Mouse (Mus musculus): Measurements from ENCODE around the gene Cox6b1. TPM values are rescaled to one million over a fixed set of nuclear protein-coding genes. Genes with fewer than 3 reads are reported as not detected.

Cox6b1 gene
- polyA plus RNA-seq, 1 experiment from 2014 or later, result 1,056 TPM

DNA sequence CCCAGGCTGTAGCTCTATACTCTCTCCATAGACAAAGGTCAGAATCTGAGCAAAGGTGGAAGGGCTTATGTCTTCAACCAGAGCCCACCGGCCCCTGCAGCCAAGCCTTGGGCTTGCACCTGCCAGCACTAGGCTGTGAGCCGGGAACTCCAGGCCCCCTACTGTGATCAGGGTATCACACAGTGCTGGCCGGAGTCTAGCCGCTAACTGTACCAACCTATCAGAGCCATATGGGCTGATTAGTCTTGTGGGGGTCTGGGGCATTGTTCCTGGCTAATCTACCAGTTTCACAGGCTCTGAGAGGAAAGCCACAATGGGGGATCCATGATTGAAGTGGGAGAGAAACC lies 34.4 kb downstream of the Cox6b1 start:
- H3K4me3 ChIP-seq, result no peak overlapping the region
- H3K36me3 ChIP-seq (ENCODE audit: poor library complexity, severe bottlenecking), result peaks cover 3% of the 10 kb centered on the region; the same call in 1 of the 2 replicates
- no peak for ATAC-seq
- H3K27ac ChIP-seq, result no peak overlapping the region
- H3K4me2 ChIP-seq, result no peak overlapping the region
- H3K4me1 ChIP-seq, result peaks cover 19% of the 10 kb centered on the region
- peak overlapping the region; percentile 45; the same call in 1 of the 2 replicates for H3K9ac ChIP-seq
- no peaks in the 10 kb centered on the region for H3K9me3 ChIP-seq (replicated peaks)
- 10% methylated on average over 4 of the region's 4 CpGs for WGBS
- no peaks in the 10 kb centered on the region for H3K27me3 ChIP-seq

DNA sequence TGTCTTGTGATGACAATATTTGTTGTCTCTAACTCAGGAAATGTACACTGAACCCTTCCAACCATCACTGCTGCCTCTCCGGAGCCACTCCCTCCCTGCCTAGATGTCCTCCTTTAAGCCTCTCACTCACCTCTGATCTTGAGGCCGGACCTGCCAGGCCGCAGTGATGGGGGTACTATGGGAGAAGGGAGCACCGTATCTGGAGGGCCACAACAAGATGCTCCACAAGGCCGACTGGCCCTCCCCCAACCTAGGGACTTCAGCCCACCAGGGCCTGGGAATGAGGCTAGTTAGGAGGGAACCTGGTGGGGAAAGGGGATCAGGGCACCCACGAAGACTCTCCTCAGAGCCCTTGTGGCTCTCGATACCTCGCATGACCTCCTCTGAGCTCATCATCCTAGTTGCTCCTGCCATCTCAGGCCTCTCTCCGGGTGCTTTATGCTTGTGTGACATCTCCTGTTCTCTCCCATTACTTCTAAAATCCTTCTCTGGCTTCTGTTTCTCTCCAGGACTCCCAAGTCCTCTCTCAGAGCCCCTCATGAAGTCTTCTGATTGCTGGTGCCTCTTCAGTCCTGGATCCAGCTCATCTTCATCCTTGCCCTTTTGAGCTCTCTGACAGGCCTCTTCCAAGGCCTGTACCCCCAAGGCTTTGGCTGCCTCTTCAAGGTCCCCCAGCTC lies 34.9 kb downstream of the Cox6b1 start:
- H3K9ac ChIP-seq, result no peak overlapping the region
- no peak for ATAC-seq

GRCm38 (mm10) chr7:30589435-30590301 lies 36.3 kb downstream of the Cox6b1 start:
- peak overlapping the region; percentile 97 for H3K4me3 ChIP-seq
- peak; percentile 63 for ATAC-seq
- H3K9ac ChIP-seq, result peak overlapping the region; percentile 99
- peak overlapping the region; percentile 93 for H3K27ac ChIP-seq
- peak overlapping the region; percentile 97 for H3K4me2 ChIP-seq
- WGBS, result 31% methylated on average over 39 of the region's 40 CpGs
- no peaks in the 10 kb centered on the region for H3K9me3 ChIP-seq (replicated peaks)
- peaks cover 22% of the 10 kb centered on the region for H3K36me3 ChIP-seq (ENCODE audit: poor library complexity, severe bottlenecking)
- H3K4me1 ChIP-seq, result peaks cover 23% of the 10 kb centered on the region
- H3K27me3 ChIP-seq, result no peaks in the 10 kb centered on the region

More for the DNA sequence above, 34.9 kb downstream of the Cox6b1 start:
- WGBS, result 89% methylated on average over 9 of the region's 9 CpGs
- H3K36me3 ChIP-seq (ENCODE audit: poor library complexity, severe bottlenecking), result peaks cover 8% of the 10 kb centered on the region
- H3K4me3 ChIP-seq, result no peak overlapping the region
- peaks cover 23% of the 10 kb centered on the region for H3K4me1 ChIP-seq
- H3K27me3 ChIP-seq, result no peaks in the 10 kb centered on the region
- no peak overlapping the region for H3K4me2 ChIP-seq
- H3K27ac ChIP-seq, result no peak overlapping the region
- H3K9me3 ChIP-seq (replicated peaks), result no peaks in the 10 kb centered on the region

GRCm38 (mm10) chr7:30588676-30589434 lies 37.1 kb downstream of the Cox6b1 start, which contains the start of gene Kmt2b:
Gene Kmt2b, minus strand, starts transcription at chr7:30588726.
- H3K36me3 ChIP-seq (ENCODE audit: poor library complexity, severe bottlenecking), result peaks cover 30% of the 10 kb centered on the region
- peaks cover 23% of the 10 kb centered on the region for H3K4me1 ChIP-seq
- no peaks in the 10 kb centered on the region for H3K9me3 ChIP-seq (replicated peaks)
- WGBS, result under 1% methylated on average over 51 of the region's 68 CpGs
- peak within 1 kb of the TSS; percentile 99 for H3K9ac ChIP-seq
- no peaks in the 10 kb centered on the region for H3K27me3 ChIP-seq
- peak within 1 kb of the TSS; percentile 97 for H3K4me3 ChIP-seq
- peak within 1 kb of the TSS; percentile 93 for H3K27ac ChIP-seq
- ATAC-seq, result peak; percentile 95
- H3K4me2 ChIP-seq, result peak within 1 kb of the TSS; percentile 97

DNA sequence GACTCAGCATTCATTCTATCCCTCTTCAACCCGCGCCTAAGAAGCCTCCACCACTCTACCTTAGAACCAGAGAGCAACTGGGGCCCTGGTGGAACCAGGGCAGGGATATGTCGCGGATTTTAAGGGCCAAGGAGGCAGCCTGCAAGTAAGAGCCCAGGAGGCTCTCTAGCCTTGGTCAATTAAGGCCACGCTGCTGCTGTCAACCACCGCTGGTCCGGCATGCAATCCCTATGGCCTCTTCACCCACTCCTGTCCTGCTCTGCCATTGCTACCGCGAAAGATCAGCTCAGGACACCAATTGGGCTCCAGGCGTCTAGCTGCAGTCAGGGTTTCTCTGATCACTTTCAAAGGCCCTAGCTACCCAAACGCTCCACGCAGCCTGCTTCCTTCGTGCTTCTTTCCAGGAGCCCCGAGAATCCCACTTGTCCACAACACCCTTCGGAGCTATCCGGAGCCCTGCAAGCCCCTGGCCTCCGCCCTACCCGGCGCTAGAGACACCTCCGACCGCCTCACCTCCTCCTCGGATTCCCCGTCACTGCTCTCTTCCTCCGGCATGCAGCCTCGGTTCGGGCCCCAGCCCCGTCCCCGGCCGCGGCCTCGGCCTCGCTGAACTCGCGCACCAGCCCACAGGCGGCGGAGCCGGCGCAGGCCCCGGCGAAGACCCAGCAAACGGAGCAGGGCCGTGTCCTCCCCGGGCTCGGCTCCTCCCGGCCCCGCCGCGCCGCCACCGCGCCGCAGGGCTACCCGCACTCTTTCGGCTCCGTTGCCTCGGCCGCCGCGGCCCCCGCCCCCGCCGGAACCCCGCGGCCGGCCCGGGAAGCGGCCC lies 37.9 kb downstream of the Cox6b1 start:
- Histone ChIP-seq H3K9ac (peak overlapping the region; percentile 99), H3K4me3 (peak overlapping the region; percentile 97), H3K9me3 (replicated peaks) (no peaks in the 10 kb centered on the region), H3K36me3 (ENCODE audit: poor library complexity, severe bottlenecking) (peaks cover 38% of the 10 kb centered on the region), H3K4me2 (peak overlapping the region; percentile 97), H3K27ac (peak overlapping the region; percentile 93), H3K27me3 (no peaks in the 10 kb centered on the region), H3K4me1 (peaks cover 23% of the 10 kb centered on the region)
- WGBS, result under 1% methylated on average over 30 of the region's 67 CpGs
- peak; percentile 57 for ATAC-seq

GRCm38 (mm10) chr7:30586455-30587020 lies 39.4 kb downstream of the Cox6b1 start:
- H3K4me2 ChIP-seq, result peak overlapping the region; percentile 97
- no peak overlapping the region for H3K27ac ChIP-seq
- WGBS, result 88% methylated on average over 28 of the region's 28 CpGs
- H3K9me3 ChIP-seq (replicated peaks), result no peaks in the 10 kb centered on the region
- H3K27me3 ChIP-seq, result no peaks in the 10 kb centered on the region
- H3K4me3 ChIP-seq, result peak overlapping the region; percentile 97; the same call in 1 of the 2 replicates
- peaks cover 23% of the 10 kb centered on the region for H3K4me1 ChIP-seq
- ATAC-seq, result no peak
- H3K9ac ChIP-seq, result peak overlapping the region; percentile 99
- H3K36me3 ChIP-seq (ENCODE audit: poor library complexity, severe bottlenecking), result peaks cover 53% of the 10 kb centered on the region

DNA sequence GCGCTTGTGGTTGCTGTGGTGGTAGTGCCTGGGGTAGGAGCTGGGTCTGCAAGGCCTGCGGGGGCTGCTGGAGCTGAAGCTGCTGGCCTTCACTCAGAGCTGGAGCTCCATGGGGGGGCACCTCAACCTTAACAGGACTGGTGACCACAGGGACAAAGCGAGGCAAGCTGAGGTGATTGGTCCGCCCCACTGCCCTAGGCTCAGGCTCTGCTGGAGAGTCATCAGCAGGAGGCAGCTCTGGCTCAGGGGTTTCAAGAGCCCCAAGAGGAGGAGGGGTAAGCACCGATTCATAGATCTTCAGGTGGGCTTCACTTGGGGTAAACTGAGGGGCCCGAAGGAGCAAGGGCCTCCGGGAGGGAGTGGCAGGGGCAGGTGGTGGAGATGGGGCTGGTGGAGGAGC lies 40.8 kb downstream of the Cox6b1 start:
- Histone ChIP-seq H3K4me2 (no peak overlapping the region), H3K36me3 (ENCODE audit: poor library complexity, severe bottlenecking) (peaks cover 67% of the 10 kb centered on the region), H3K27ac (no peak overlapping the region), H3K9ac (no peak overlapping the region), H3K9me3 (replicated peaks) (no peaks in the 10 kb centered on the region), H3K4me3 (no peak overlapping the region), H3K27me3 (no peaks in the 10 kb centered on the region), H3K4me1 (peaks cover 23% of the 10 kb centered on the region)
- WGBS, result 94% methylated on average over 7 of the region's 7 CpGs
- ATAC-seq, result no peak

- Histone ChIP-seq H3K27ac (no peak overlapping the region), H3K36me3 (ENCODE audit: poor library complexity, severe bottlenecking) (peaks cover 75% of the 10 kb centered on the region), H3K27me3 (no peaks in the 10 kb centered on the region), H3K9ac (no peak overlapping the region), H3K4me2 (no peak overlapping the region), H3K4me1 (peaks cover 16% of the 10 kb centered on the region), H3K4me3 (no peak overlapping the region), H3K9me3 (replicated peaks) (no peaks in the 10 kb centered on the region)
- no peak for ATAC-seq
- 95% methylated on average over 10 of the region's 10 CpGs for WGBS
These were observed 41.6 kb downstream of the Cox6b1 start for GRCm38 (mm10) chr7:30584339-30584738.

DNA sequence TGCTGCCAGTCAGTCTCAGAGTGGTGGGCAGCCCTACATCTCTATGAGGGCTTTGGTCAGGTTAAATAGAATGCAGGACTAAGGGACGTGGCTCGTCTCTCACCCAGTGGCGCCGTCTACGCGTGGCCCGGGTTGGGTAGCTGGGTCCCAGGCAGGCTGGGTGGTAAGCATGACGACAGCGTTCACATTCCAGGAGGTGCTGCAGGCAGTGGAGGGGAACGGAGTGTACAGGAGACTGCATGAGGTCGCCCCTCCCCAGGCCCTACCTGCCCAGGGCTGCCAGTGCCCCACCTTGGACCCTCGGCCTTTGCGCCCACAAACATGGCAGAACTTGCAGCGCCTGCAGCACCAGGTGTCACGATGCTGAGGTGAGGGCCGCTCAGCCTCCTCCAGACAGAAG lies 44.4 kb downstream of the Cox6b1 start:
- peaks cover 100% of the 10 kb centered on the region for H3K36me3 ChIP-seq (ENCODE audit: poor library complexity, severe bottlenecking)
- no peak for ATAC-seq
- H3K27me3 ChIP-seq, result no peaks in the 10 kb centered on the region
- 96% methylated on average over 16 of the region's 16 CpGs for WGBS
- no peak overlapping the region for H3K27ac ChIP-seq
- peaks cover 3% of the 10 kb centered on the region for H3K4me1 ChIP-seq
- H3K4me3 ChIP-seq, result no peak overlapping the region
- H3K9ac ChIP-seq, result no peak overlapping the region
- no peaks in the 10 kb centered on the region for H3K9me3 ChIP-seq (replicated peaks)
- H3K4me2 ChIP-seq, result no peak overlapping the region

GRCm38 (mm10) chr7:30579950-30580349 lies 46.0 kb downstream of the Cox6b1 start:
- WGBS, result 94% methylated on average over 8 of the region's 8 CpGs
- peaks cover 100% of the 10 kb centered on the region for H3K36me3 ChIP-seq (ENCODE audit: poor library complexity, severe bottlenecking)
- no peak overlapping the region for H3K27ac ChIP-seq
- no peaks in the 10 kb centered on the region for H3K27me3 ChIP-seq
- no peak overlapping the region for H3K4me2 ChIP-seq
- no peak overlapping the region for H3K9ac ChIP-seq
- no peaks in the 10 kb centered on the region for H3K4me1 ChIP-seq
- no peak overlapping the region for H3K4me3 ChIP-seq
- ATAC-seq, result no peak
- no peaks in the 10 kb centered on the region for H3K9me3 ChIP-seq (replicated peaks)

DNA sequence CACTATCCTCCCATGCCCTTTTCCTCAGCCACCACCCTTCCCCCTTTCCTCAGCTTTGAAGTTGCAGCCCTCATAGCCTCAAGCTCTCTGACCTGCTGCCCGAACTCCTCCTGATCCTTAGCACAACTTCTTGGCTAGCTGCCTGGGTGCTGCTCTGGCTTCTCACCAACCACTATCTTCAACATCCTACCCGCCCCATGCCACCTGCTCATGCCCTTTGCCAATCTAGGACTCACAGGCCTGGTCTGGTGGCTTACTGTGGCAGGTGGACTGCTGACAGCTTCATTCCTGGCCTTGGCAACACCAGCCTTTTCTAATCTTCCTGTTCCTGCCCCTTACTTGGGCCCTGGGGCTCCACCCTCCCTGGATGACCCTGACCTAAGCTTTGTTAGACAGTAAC lies 53.0 kb downstream of the Cox6b1 start:
- H3K4me1 ChIP-seq, result no peaks in the 10 kb centered on the region
- no peaks in the 10 kb centered on the region for H3K9me3 ChIP-seq (replicated peaks)
- H3K4me2 ChIP-seq, result no peak overlapping the region
- peaks cover 98% of the 10 kb centered on the region for H3K36me3 ChIP-seq (ENCODE audit: poor library complexity, severe bottlenecking)
- no peaks in the 10 kb centered on the region for H3K27me3 ChIP-seq
- no peak for ATAC-seq
- H3K9ac ChIP-seq, result no peak overlapping the region
- H3K27ac ChIP-seq, result no peak overlapping the region
- no peak overlapping the region for H3K4me3 ChIP-seq
- 83% methylated on average over 2 of the region's 2 CpGs for whole genome bisulfite sequencing
